Mouse (Mus musculus): ENCODE data around the gene Sorcs2. TPM values are rescaled to one million over a fixed set of nuclear protein-coding genes. Genes with fewer than 3 reads are reported as not detected.

Gene Sorcs2
- polyA plus RNA-seq, 1 experiment = 2.3 TPM

GRCm38 (mm10) chr5:36009405-36009804 is 388.5 kb downstream of the Sorcs2 start:
- no peaks in the 10 kb centered on the region for H3K27me3 ChIP-seq (ENCODE audit: control insufficient read depth, insufficient read depth, low read length)
- WGBS = 84% methylated on average over 4 of the region's 4 CpGs
- TF ChIP-seq CTCF (IDR thresholded peaks at IDR 0.05; ENCODE audit: extremely low read depth, insufficient read depth, insufficient read length, insufficient replicate concordance) (no peak), POLR2A (IDR thresholded peaks at IDR 0.05; ENCODE audit: low read depth, low read length) (no peak)
- no peak overlapping the region for H3K4me3 ChIP-seq (ENCODE audit: extremely low read depth, insufficient read depth, insufficient read length)
- H3K4me1 ChIP-seq (ENCODE audit: control insufficient read depth, insufficient read depth, insufficient read length) = peaks cover 3% of the 10 kb centered on the region; the same call in 1 of the 2 replicates
- DNase-seq (ENCODE audit: low read depth in 1 of 2, low spot score in 2 of 2) = no peak
- H3K36me3 ChIP-seq (ENCODE audit: control insufficient read depth, insufficient read depth, low read length) = no peaks in the 10 kb centered on the region
- no peak overlapping the region for H3K27ac ChIP-seq (ENCODE audit: insufficient read depth, low read length)

GRCm38 (mm10) chr5:36007649-36008048 is 390.3 kb downstream of the Sorcs2 start:
- Histone ChIP-seq H3K27me3 (ENCODE audit: control insufficient read depth, insufficient read depth, low read length) (no peaks in the 10 kb centered on the region), H3K27ac (ENCODE audit: insufficient read depth, low read length) (no peak overlapping the region), H3K4me3 (ENCODE audit: extremely low read depth, insufficient read depth, insufficient read length) (no peak overlapping the region), H3K4me1 (ENCODE audit: control insufficient read depth, insufficient read depth, insufficient read length) (peaks cover 5% of the 10 kb centered on the region; the same call in 1 of the 2 replicates), H3K36me3 (ENCODE audit: control insufficient read depth, insufficient read depth, low read length) (no peaks in the 10 kb centered on the region)
- TF ChIP-seq CTCF (IDR thresholded peaks at IDR 0.05; ENCODE audit: extremely low read depth, insufficient read depth, insufficient read length, insufficient replicate concordance) = no peak
- WGBS = 90% methylated on average over 10 of the region's 10 CpGs
- no peak for DNase-seq (ENCODE audit: low read depth in 1 of 2, low spot score in 2 of 2)

- Histone ChIP-seq H3K36me3 (ENCODE audit: control insufficient read depth, insufficient read depth, low read length) (no peaks in the 10 kb centered on the region), H3K4me3 (ENCODE audit: extremely low read depth, insufficient read depth, insufficient read length) (no peak overlapping the region), H3K27ac (ENCODE audit: insufficient read depth, low read length) (no peak overlapping the region), H3K4me1 (ENCODE audit: control insufficient read depth, insufficient read depth, insufficient read length) (peaks cover 5% of the 10 kb centered on the region; the same call in 1 of the 2 replicates), H3K27me3 (ENCODE audit: control insufficient read depth, insufficient read depth, low read length) (no peaks in the 10 kb centered on the region)
- 70% methylated on average over 5 of the region's 5 CpGs for WGBS
- DNase-seq (ENCODE audit: low read depth in 1 of 2, low spot score in 2 of 2) = no peak
- TF ChIP-seq CTCF (IDR thresholded peaks at IDR 0.05; ENCODE audit: extremely low read depth, insufficient read depth, insufficient read length, insufficient replicate concordance) (no peak), POLR2A (IDR thresholded peaks at IDR 0.05; ENCODE audit: low read depth, low read length) (no peak)
Observed at GRCm38 (mm10) chr5:36006586-36006985, 391.4 kb downstream of the Sorcs2 start.

- peaks cover 5% of the 10 kb centered on the region; the same call in 1 of the 2 replicates for H3K4me1 ChIP-seq (ENCODE audit: control insufficient read depth, insufficient read depth, insufficient read length)
- DNase-seq (ENCODE audit: low read depth in 1 of 2, low spot score in 2 of 2) = peak; percentile 8 to 9
- WGBS = 43% methylated on average over 8 of the region's 8 CpGs
- H3K27me3 ChIP-seq (ENCODE audit: control insufficient read depth, insufficient read depth, low read length) = no peaks in the 10 kb centered on the region
- TF ChIP-seq CTCF (IDR thresholded peaks at IDR 0.05; ENCODE audit: extremely low read depth, insufficient read depth, insufficient read length, insufficient replicate concordance) = no peak
- no peak for TF ChIP-seq POLR2A (IDR thresholded peaks at IDR 0.05; ENCODE audit: low read depth, low read length)
- no peak overlapping the region for H3K4me3 ChIP-seq (ENCODE audit: extremely low read depth, insufficient read depth, insufficient read length)
- H3K27ac ChIP-seq (ENCODE audit: insufficient read depth, low read length) = no peak overlapping the region
- H3K36me3 ChIP-seq (ENCODE audit: control insufficient read depth, insufficient read depth, low read length) = no peaks in the 10 kb centered on the region
Observed at GRCm38 (mm10) chr5:36006106-36006505, 391.8 kb downstream of the Sorcs2 start.

- H3K4me3 ChIP-seq (ENCODE audit: extremely low read depth, insufficient read depth, insufficient read length) = no peak overlapping the region
- DNase-seq (ENCODE audit: low read depth in 1 of 2, low spot score in 2 of 2) = no peak
- H3K27ac ChIP-seq (ENCODE audit: insufficient read depth, low read length) = no peak overlapping the region
- TF ChIP-seq CTCF (IDR thresholded peaks at IDR 0.05; ENCODE audit: extremely low read depth, insufficient read depth, insufficient read length, insufficient replicate concordance) = no peak
- TF ChIP-seq POLR2A (IDR thresholded peaks at IDR 0.05; ENCODE audit: low read depth, low read length) = no peak
- peaks cover 2% of the 10 kb centered on the region; the same call in 1 of the 2 replicates for H3K36me3 ChIP-seq (ENCODE audit: control insufficient read depth, insufficient read depth, low read length)
- no peaks in the 10 kb centered on the region for H3K27me3 ChIP-seq (ENCODE audit: control insufficient read depth, insufficient read depth, low read length)
- WGBS = 59% methylated on average over 10 of the region's 10 CpGs
- peaks cover 5% of the 10 kb centered on the region; the same call in 1 of the 2 replicates for H3K4me1 ChIP-seq (ENCODE audit: control insufficient read depth, insufficient read depth, insufficient read length)
Observed at GRCm38 (mm10) chr5:36003797-36004196, 394.1 kb downstream of the Sorcs2 start.

GRCm38 (mm10) chr5:35989986-35990735 is 407.8 kb downstream of the Sorcs2 start:
- H3K27me3 ChIP-seq (ENCODE audit: control insufficient read depth, insufficient read depth, low read length) = no peaks in the 10 kb centered on the region
- DNase-seq (ENCODE audit: low read depth in 1 of 2, low spot score in 2 of 2) = no peak
- H3K36me3 ChIP-seq (ENCODE audit: control insufficient read depth, insufficient read depth, low read length) = peaks cover 2% of the 10 kb centered on the region; the same call in 1 of the 2 replicates
- no peaks in the 10 kb centered on the region for H3K4me1 ChIP-seq (ENCODE audit: control insufficient read depth, insufficient read depth, insufficient read length)
- TF ChIP-seq POLR2A (IDR thresholded peaks at IDR 0.05; ENCODE audit: low read depth, low read length) (no peak), CTCF (IDR thresholded peaks at IDR 0.05; ENCODE audit: extremely low read depth, insufficient read depth, insufficient read length, insufficient replicate concordance) (no peak)
- H3K4me3 ChIP-seq (ENCODE audit: extremely low read depth, insufficient read depth, insufficient read length) = no peak overlapping the region
- no peak overlapping the region for H3K27ac ChIP-seq (ENCODE audit: insufficient read depth, low read length)
- WGBS = 89% methylated on average over 11 of the region's 11 CpGs

- WGBS = 80% methylated on average over 6 of the region's 6 CpGs
- Histone ChIP-seq H3K27ac (ENCODE audit: insufficient read depth, low read length) (no peak overlapping the region), H3K4me3 (ENCODE audit: extremely low read depth, insufficient read depth, insufficient read length) (no peak overlapping the region), H3K27me3 (ENCODE audit: control insufficient read depth, insufficient read depth, low read length) (no peaks in the 10 kb centered on the region), H3K4me1 (ENCODE audit: control insufficient read depth, insufficient read depth, insufficient read length) (no peaks in the 10 kb centered on the region), H3K36me3 (ENCODE audit: control insufficient read depth, insufficient read depth, low read length) (peaks cover 2% of the 10 kb centered on the region)
- no peak for DNase-seq (ENCODE audit: low read depth in 1 of 2, low spot score in 2 of 2)
- TF ChIP-seq CTCF (IDR thresholded peaks at IDR 0.05; ENCODE audit: extremely low read depth, insufficient read depth, insufficient read length, insufficient replicate concordance) (no peak), POLR2A (IDR thresholded peaks at IDR 0.05; ENCODE audit: low read depth, low read length) (no peak)
Observed at GRCm38 (mm10) chr5:35989506-35989905, 408.4 kb downstream of the Sorcs2 start.

Measured in spleen, adult 2 months (tissue).